Mouse (Mus musculus): ENCODE data around the gene Nhsl1.

Gene Nhsl1

DNA sequence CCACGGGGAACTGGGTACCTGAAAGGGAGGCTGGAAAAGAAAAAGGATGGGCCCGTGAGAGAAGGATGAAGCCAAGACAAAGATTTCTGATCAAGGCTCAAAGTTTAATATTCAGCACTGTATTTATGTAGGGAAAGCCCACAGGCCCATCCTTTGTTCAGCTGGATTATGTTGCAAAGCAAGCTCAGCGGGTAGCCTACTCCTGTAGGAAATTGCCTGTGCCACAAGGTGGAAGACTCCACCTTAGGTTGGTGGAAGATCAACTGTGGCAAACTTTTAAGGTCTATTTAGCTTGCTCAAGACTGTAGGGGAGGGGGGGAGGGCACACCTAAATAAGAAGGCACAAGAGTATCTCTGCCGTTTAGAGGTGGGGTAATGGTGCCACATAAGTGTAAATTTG lies 14.8 kb downstream of the Nhsl1 start:
- no peaks in the 10 kb centered on the region for H3K27me3 ChIP-seq (ENCODE audit: control insufficient read depth, insufficient read depth, low read length, poor library complexity, severe bottlenecking)
- no peak for DNase-seq (ENCODE audit: low read depth, low spot score)

DNA sequence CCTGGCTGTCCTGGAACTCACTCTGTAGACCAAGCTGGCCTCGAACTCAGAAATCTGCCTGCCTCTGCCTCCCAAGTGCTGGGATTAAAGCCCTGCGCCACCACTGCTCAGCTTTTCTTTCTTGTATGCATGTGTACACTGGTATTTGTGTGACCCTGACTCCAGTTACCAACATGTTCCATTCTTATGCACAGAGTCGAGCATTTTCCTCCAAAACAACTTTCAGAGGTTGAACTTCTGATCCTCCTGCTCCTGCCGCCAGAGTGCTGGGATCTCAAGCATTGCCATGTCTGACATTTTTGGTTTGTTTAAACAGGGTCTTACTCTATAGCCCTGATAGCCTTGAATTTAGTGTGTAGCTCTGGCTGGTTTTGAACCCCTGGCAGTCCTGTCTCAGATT lies 15.4 kb downstream of the Nhsl1 start:
- DNase-seq (ENCODE audit: low read depth, low spot score) = no peak
- H3K27me3 ChIP-seq (ENCODE audit: control insufficient read depth, insufficient read depth, low read length, poor library complexity, severe bottlenecking) = no peaks in the 10 kb centered on the region
- no peaks in the 10 kb centered on the region for H3K36me3 ChIP-seq (ENCODE audit: control insufficient read depth, insufficient read depth, low read length, poor library complexity, severe bottlenecking)

More for the DNA sequence above, 14.8 kb downstream of the Nhsl1 start:
- no peaks in the 10 kb centered on the region for H3K36me3 ChIP-seq (ENCODE audit: control insufficient read depth, insufficient read depth, low read length, poor library complexity, severe bottlenecking)

DNA sequence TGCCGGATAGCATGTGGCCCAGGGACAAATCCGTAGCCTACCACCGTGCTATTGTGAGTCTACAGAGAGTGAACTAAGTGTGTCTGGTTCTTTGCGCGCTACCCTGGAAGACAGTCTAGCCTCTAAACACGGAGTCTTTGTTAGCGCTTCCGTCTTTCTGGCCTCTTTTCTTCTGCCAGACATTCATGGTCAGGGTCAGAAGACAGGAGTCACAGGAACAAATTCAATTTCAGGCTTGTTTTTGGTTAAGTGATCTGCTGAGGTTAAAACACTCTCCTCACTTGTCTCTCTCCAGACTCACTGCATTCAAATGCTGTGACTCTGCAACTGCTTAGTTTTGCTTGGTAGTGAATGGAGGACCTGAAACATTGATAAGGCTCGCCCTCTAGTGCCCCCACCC lies 15.9 kb downstream of the Nhsl1 start:
- no peaks in the 10 kb centered on the region for H3K27me3 ChIP-seq (ENCODE audit: control insufficient read depth, insufficient read depth, low read length, poor library complexity, severe bottlenecking)
- H3K36me3 ChIP-seq (ENCODE audit: control insufficient read depth, insufficient read depth, low read length, poor library complexity, severe bottlenecking) = no peaks in the 10 kb centered on the region
- DNase-seq (ENCODE audit: low read depth, low spot score) = no peak

DNA sequence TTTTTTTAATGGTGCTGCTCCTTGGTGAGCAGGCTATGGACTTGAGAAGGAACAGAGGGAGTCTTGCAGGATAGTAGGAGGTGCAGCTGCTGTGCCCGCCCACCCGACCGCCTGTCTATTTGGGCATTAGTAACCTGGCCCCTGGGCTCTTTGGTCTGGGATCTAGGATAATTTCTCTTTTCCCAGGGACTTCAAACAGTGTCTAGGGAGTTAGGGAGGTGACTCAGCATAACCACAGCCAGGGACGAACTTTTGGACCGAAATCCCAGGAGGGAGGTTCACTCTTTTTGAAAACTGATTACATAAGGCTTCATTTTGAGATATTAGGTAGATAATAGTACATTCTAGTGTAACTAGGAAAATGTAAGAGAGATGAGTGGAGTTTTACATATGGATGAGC lies 18.9 kb downstream of the Nhsl1 start:
- no peaks in the 10 kb centered on the region for H3K36me3 ChIP-seq (ENCODE audit: control insufficient read depth, insufficient read depth, low read length, poor library complexity, severe bottlenecking)
- DNase-seq (ENCODE audit: low read depth, low spot score) = no peak
- H3K27me3 ChIP-seq (ENCODE audit: control insufficient read depth, insufficient read depth, low read length, poor library complexity, severe bottlenecking) = no peaks in the 10 kb centered on the region

DNA sequence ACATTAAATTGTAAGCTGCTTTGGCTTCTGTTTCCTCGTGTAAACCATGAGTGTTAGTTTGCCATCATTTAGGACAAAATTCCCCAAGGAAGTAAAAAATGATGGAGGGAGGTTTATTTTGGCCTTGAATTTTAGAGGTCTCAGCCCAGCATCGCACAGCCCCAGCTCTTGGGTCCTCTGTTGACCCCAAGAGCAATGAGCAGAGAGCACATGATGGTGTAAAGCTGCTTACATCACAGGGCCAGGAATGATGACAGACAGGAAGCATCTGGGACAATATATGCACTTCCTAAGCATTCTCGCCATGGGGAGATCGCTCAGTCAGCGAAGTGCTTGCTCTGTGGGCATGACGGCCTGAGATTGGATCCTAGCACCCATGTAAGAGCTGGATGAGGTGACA lies 20.6 kb downstream of the Nhsl1 start:
- no peaks in the 10 kb centered on the region for H3K36me3 ChIP-seq (ENCODE audit: control insufficient read depth, insufficient read depth, low read length, poor library complexity, severe bottlenecking)
- DNase-seq (ENCODE audit: low read depth, low spot score) = no peak

DNA sequence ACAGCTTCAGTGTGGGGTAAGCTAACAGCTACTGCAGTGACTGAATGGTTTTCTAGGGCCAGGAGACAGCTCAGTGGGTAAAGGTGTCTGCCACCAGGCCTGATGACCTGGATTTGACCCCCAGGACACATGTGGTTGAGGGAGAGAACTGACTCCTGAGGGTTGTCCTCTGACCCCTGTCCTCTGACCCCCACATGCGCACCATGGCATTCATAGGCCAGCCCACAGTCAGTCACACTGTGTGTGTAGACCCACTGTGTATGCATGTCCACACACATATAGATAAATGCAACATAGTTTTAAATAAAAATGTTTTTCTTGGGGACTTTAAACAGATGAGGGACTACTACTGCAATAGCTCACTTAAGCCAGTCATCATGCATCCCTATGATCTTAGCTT lies 22.1 kb downstream of the Nhsl1 start:
- no peaks in the 10 kb centered on the region for H3K36me3 ChIP-seq (ENCODE audit: control insufficient read depth, insufficient read depth, low read length, poor library complexity, severe bottlenecking)
- H3K27me3 ChIP-seq (ENCODE audit: control insufficient read depth, insufficient read depth, low read length, poor library complexity, severe bottlenecking) = no peaks in the 10 kb centered on the region
- DNase-seq (ENCODE audit: low read depth, low spot score) = no peak

More for the DNA sequence above, 20.6 kb downstream of the Nhsl1 start:
- no peaks in the 10 kb centered on the region for H3K27me3 ChIP-seq (ENCODE audit: control insufficient read depth, insufficient read depth, low read length, poor library complexity, severe bottlenecking)

DNA sequence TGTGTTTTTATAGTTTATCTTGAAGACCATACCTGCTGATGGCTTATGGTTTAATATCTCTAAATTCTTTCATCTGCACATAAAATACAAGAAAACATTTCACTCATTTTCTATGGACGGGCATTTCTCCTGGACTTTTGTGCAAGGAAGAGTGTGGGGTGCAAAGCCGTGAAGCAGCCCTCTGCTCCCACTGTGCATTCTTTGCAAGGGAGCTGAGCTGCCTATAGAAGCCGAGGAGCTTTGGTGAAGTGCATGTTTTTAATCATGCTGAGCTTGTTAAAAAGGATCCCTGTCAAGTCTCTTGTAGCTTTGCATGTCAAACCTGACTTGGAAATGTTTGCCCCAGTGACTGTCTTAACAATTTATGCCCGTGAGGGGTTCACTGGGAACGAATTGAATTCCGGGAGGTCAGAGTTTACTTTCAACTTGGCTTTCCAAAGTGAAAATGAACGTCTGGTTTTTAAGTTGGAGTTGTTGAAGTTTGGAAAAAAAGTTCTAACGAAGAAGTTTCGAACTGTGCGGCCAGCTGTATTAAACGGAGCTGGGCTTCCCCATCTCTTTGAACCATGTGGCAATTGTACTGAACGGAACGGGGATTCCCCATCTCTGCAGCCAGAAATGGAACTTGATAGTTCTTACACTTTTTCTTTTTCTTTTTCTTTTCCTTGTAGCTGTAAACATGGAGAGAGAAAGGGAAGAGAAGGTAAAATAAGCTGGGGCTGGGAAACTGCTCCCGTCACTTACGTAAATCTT lies 22.8 kb downstream of the Nhsl1 start:
- Histone ChIP-seq H3K36me3 (ENCODE audit: control insufficient read depth, insufficient read depth, low read length, poor library complexity, severe bottlenecking) (no peaks in the 10 kb centered on the region), H3K27me3 (ENCODE audit: control insufficient read depth, insufficient read depth, low read length, poor library complexity, severe bottlenecking) (no peaks in the 10 kb centered on the region)
- DNase-seq (ENCODE audit: low read depth, low spot score) = no peak

DNA sequence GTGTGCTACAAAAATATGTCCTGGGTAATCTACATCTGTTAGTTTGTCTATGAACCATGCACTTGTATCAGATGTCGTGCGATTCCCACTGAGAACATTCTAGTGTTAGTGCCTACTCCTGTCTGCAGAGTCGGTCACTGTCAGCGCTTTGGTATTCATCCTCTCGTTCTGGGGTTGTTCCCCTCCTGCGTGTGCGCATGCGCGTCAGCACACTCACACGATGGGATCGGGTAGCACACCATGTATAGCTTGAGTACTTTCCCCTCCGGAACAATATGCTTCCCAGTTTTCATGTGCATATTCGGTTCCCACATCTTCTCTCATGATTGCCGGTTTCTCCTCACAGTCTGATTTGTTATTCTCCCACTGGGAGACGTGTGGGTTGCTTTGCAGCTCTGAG lies 28.4 kb downstream of the Nhsl1 start:
- Histone ChIP-seq H3K36me3 (ENCODE audit: control insufficient read depth, insufficient read depth, low read length, poor library complexity, severe bottlenecking) (no peaks in the 10 kb centered on the region), H3K27me3 (ENCODE audit: control insufficient read depth, insufficient read depth, low read length, poor library complexity, severe bottlenecking) (no peaks in the 10 kb centered on the region)
- DNase-seq (ENCODE audit: low read depth, low spot score) = no peak

DNA sequence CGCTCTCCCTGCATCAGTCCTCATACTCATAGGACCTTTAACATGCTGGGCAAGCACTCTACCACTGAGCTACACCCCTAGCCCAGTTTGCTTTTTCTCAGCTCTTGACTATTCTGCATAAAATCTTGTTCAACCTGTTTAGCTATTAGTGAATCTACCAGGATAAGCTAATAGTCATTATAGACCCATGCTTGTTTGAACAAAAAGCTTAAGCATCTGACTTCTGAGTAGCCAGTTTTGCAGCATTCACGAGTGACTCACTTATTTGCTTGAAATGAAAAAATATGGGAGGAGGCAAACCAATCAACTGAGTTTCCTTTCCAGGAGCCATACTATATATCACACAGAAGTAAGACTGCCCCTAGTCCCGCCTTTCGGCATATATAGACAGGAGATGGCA lies 32.0 kb downstream of the Nhsl1 start:
- H3K27me3 ChIP-seq (ENCODE audit: control insufficient read depth, insufficient read depth, low read length, poor library complexity, severe bottlenecking) = no peaks in the 10 kb centered on the region
- DNase-seq (ENCODE audit: low read depth, low spot score) = no peak

DNA sequence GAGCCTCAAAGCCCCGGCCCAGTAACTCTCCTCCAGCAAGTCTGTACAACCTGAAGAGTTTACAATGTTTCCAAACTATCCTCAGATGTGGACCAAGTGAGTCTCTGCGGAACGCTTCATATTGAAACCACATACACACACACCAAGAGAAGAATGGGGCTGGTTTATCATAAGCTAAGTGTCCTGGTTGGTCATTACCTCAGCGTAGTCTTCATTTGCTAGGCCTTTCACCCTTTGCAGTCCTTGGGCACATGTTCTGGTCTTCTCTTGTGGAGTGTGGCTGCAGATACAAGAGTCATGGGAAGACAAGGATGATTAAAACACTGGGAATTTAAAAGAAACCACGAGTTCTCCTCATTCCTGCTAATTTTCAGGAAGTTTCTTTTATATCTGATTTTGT lies 34.2 kb downstream of the Nhsl1 start:
- Histone ChIP-seq H3K36me3 (ENCODE audit: control insufficient read depth, insufficient read depth, low read length, poor library complexity, severe bottlenecking) (no peaks in the 10 kb centered on the region), H3K27me3 (ENCODE audit: control insufficient read depth, insufficient read depth, low read length, poor library complexity, severe bottlenecking) (no peaks in the 10 kb centered on the region)
- no peak for DNase-seq (ENCODE audit: low read depth, low spot score)

More for the DNA sequence above, 32.0 kb downstream of the Nhsl1 start:
- no peaks in the 10 kb centered on the region for H3K36me3 ChIP-seq (ENCODE audit: control insufficient read depth, insufficient read depth, low read length, poor library complexity, severe bottlenecking)

DNA sequence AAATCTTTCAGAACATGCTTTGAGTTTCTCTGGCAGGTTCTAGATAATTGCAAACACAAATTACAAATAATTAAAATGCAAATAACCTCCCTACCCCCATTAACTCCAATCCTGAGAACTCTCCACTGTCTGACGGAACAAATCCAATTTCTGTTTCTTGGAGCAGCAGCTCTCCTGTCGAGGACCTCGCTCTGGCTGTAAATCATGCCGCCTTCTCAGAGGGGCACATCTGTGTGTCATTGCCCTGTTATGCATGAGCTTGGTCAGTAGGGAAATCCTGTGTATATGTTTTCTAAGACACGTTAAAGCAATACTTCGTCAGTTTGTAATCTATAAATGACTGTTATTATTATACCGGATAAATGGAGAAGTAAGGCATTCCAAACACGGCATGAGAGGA lies 35.3 kb downstream of the Nhsl1 start:
- DNase-seq (ENCODE audit: low read depth, low spot score) = no peak
- Histone ChIP-seq H3K27me3 (ENCODE audit: control insufficient read depth, insufficient read depth, low read length, poor library complexity, severe bottlenecking) (no peaks in the 10 kb centered on the region), H3K36me3 (ENCODE audit: control insufficient read depth, insufficient read depth, low read length, poor library complexity, severe bottlenecking) (no peaks in the 10 kb centered on the region)

DNA sequence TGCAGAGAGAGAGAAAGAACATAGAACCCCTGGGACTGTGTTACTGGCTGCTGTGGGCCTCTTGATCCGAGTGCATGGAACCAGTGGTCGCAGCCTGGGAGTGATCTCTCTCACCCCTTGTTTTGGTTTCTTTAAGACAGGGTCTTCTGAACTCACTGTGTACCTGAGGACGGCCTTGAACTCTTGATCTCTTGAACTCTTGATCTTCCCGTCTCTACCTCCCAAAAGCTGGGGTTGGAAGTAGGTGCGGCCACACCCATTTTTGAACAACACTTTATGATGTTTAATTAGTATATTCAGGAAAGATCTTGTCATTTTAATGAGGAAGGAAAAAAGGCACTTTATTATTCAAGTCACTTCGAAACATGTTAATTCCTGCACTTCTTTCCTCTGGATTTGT lies 37.7 kb downstream of the Nhsl1 start:
- no peaks in the 10 kb centered on the region for H3K27me3 ChIP-seq (ENCODE audit: control insufficient read depth, insufficient read depth, low read length, poor library complexity, severe bottlenecking)
- no peaks in the 10 kb centered on the region for H3K36me3 ChIP-seq (ENCODE audit: control insufficient read depth, insufficient read depth, low read length, poor library complexity, severe bottlenecking)
- DNase-seq (ENCODE audit: low read depth, low spot score) = no peak

DNA sequence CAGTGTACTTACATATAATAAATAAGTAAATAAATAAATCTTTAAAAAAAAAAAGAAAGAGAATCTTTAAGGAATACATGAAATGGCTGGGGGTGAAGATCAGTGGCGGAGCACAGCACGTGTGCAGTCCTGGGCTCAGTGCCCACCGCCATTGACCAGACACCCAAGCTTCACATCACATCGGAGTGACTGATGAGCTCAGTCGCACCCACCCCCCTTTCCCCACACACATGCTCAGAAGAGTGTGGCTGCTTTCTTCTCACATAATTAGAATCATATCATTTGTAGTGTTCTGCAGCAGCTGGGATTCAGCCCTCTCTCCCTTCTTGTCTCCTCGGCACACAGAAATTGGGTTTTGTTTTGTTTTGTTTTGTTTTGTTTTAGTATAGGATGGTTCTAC lies 38.4 kb downstream of the Nhsl1 start:
- Histone ChIP-seq H3K27me3 (ENCODE audit: control insufficient read depth, insufficient read depth, low read length, poor library complexity, severe bottlenecking) (no peaks in the 10 kb centered on the region), H3K36me3 (ENCODE audit: control insufficient read depth, insufficient read depth, low read length, poor library complexity, severe bottlenecking) (no peaks in the 10 kb centered on the region)
- no peak for DNase-seq (ENCODE audit: low read depth, low spot score)

DNA sequence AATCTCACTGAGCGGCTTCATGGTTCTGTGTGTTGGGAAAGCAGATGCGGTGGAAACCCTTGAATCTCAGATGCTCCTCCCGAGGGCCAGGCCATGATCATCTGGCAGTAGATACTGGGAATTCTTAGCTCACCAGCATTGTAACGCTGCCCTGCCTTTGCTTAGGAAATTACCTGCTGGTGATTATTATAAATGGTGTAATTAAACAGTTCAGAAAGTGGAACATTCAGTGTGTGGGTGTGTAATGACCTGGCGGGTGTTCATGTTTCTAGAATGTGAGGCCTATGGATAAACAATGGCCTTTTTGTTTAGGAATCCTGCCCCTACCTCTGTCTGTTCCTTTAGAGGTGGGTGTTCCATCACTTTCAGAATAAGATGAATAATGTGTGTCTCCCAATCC lies 39.7 kb downstream of the Nhsl1 start:
- Histone ChIP-seq H3K36me3 (ENCODE audit: control insufficient read depth, insufficient read depth, low read length, poor library complexity, severe bottlenecking) (no peaks in the 10 kb centered on the region), H3K27me3 (ENCODE audit: control insufficient read depth, insufficient read depth, low read length, poor library complexity, severe bottlenecking) (no peaks in the 10 kb centered on the region)
- DNase-seq (ENCODE audit: low read depth, low spot score) = no peak

DNA sequence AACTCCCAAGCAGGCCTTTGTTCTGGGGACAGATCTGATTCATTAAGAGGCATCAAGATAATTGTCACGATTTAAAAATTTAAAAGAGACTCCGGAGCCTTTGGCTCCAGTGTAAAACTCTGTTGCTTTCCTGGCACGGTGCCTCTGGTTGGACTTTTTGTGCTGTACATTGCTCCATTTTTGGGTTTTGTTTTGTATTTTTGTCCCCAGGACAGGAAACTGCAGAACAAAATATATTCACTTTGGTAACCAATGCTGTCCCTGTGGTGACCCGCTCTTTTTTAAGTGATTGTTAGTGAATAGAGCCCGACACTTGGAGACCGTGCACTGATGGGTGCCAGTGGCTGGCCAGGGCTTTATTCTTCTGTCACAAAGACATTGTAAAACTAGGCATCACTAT lies 41.4 kb downstream of the Nhsl1 start:
- H3K36me3 ChIP-seq (ENCODE audit: control insufficient read depth, insufficient read depth, low read length, poor library complexity, severe bottlenecking) = no peaks in the 10 kb centered on the region
- no peak for DNase-seq (ENCODE audit: low read depth, low spot score)
- no peaks in the 10 kb centered on the region for H3K27me3 ChIP-seq (ENCODE audit: control insufficient read depth, insufficient read depth, low read length, poor library complexity, severe bottlenecking)

DNA sequence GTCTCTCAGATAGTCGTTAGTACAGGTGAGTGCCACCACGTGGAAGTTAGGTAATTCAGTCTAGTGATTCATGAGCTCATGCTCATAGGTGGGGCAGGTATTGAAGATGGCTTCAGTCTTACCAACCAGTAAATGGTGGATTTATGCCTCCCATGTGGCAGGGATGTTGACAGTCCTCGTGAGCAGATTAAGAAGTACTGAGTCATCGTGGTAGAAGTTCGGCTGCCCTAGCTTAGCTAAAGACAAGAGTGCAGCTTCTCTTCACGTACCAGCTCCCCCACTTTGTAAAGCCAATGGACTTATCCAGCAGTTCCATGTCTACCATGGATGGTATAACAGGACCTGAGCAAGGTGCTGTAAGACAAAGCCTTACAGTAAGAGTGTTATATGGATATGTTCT lies 46.6 kb downstream of the Nhsl1 start:
- DNase-seq (ENCODE audit: low read depth, low spot score) = no peak
- H3K27me3 ChIP-seq (ENCODE audit: control insufficient read depth, insufficient read depth, low read length, poor library complexity, severe bottlenecking) = no peaks in the 10 kb centered on the region
- no peaks in the 10 kb centered on the region for H3K36me3 ChIP-seq (ENCODE audit: control insufficient read depth, insufficient read depth, low read length, poor library complexity, severe bottlenecking)

Measured in splenic B cell, adult 2 months (primary cell).